Mouse (Mus musculus) kidney, embryonic 14.5 days (tissue): ENCODE measurements at regions not wholly inside any gene's neighbourhood (a gene's known extent, or its start where the extent isn't known, plus 50 kb on each side); places are given as distances from the start of the nearest gene placed in this dataset.

Experiments
- ATAC-seq: fragments of 200-750 bp; cut with Nextera tagmentation; 2 replicates; pipeline ENCODE4 v1.8.0; 2017; ENCODE audit warnings: moderate number of reproducible peaks, mild to moderate bottlenecking, moderate TSS enrichment, moderate library complexity; ENCODE audit not compliant: low FRiP score, low TSS enrichment
- H3K27ac ChIP-seq: fragments of 300-500 bp; sonication (generic); 2 replicates; pipeline ENCODE4 v1.5.1; 2014; ENCODE audit warnings: low read depth, mild to moderate bottlenecking, low read length, moderate library complexity, mixed read lengths
- H3K27me3 ChIP-seq: fragments of 300-500 bp; sonication (generic); 2 replicates; pipeline ENCODE4 v1.6.1; 2014; ENCODE audit warnings: mild to moderate bottlenecking, low read length; ENCODE audit not compliant: control insufficient read depth, insufficient read depth
- H3K36me3 ChIP-seq: fragments of 300-500 bp; sonication (generic); 2 replicates; pipeline ENCODE4 v1.6.1; 2014; ENCODE audit warnings: low read length, mixed read lengths; ENCODE audit not compliant: control insufficient read depth, insufficient read depth
- H3K4me1 ChIP-seq: fragments of 300-500 bp; sonication (generic); 2 replicates; pipeline ENCODE4 v1.6.1; 2014; ENCODE audit warnings: low read length, mixed read lengths; ENCODE audit not compliant: control insufficient read depth, insufficient read depth
- H3K4me2 ChIP-seq: fragments of 300-500 bp; sonication (generic); replicated peaks from 2 replicates; pipeline ENCODE4 v1.6.1; 2014; ENCODE audit warnings: low read depth, mild to moderate bottlenecking, low read length
- H3K4me3 ChIP-seq: fragments of 300-500 bp; sonication (generic); 2 replicates; pipeline ENCODE4 v1.5.1; 2014; ENCODE audit warnings: mild to moderate bottlenecking, low read length
- H3K9ac ChIP-seq: fragments of 300-500 bp; sonication (generic); 2 replicates; pipeline ENCODE4 v1.6.1; 2014; ENCODE audit warnings: low read depth, mild to moderate bottlenecking, low read length, moderate library complexity
- H3K9me3 ChIP-seq: fragments of 300-500 bp; sonication (generic); 2 replicates; pipeline ENCODE4 v1.6.1; 2016; ENCODE audit warnings: low read length; ENCODE audit not compliant: control insufficient read depth
- WGBS: fragments of 180-500 bp; shearing (Covaris S2); extraction: QIAGEN DNeasy Blood & Tissue Kit; methylation state at CpG from one replicate; pipeline ENCODE4 v1.1.7; 2014; 5-methylcytosine and 5-hydroxymethylcytosine counted together

- no peak overlapping the region for H3K9ac ChIP-seq
- peak; percentile 76 for ATAC-seq
These were observed 99.6 kb downstream of the Inhbb start for GRCm38 (mm10) chr1:119322279-119322995.

DNA sequence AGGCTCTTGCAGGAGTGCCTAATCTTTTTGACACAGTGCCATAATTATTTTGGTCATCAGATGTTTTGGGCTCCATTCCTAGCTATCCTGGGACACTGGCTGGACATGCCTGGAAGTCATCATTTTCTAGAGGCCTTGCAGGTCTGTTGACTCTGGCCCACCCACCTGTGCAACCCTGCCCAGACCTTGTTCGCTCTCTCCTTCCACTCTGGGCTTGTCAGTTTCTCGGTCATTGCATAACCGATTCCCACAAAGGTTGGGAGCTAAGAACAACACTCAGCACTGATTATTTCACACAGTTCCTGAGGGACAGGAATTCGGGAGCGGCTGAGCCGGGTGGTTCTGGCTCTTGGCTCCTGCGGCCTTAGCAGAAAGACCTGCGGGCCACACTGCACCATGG is 100.2 kb downstream of the Inhbb start:
- 0 out of 2 replicates have a peak, but pooled peaks have one; percentile 6 for ATAC-seq
- Histone ChIP-seq H3K36me3 (no peaks in the 10 kb centered on the region), H3K9me3 (no peaks in the 10 kb centered on the region), H3K27me3 (no peaks in the 10 kb centered on the region), H3K27ac (no peak overlapping the region), H3K9ac (no peak overlapping the region), H3K4me2 (no peak overlapping the region), H3K4me3 (no peak overlapping the region), H3K4me1 (no peaks in the 10 kb centered on the region)
- whole genome bisulfite sequencing = 50% methylated on average over 8 of the region's 8 CpGs

More at GRCm38 (mm10) chr1:119322279-119322995, 99.6 kb downstream of the Inhbb start:
- H3K4me2 ChIP-seq = no peak overlapping the region
- no peaks in the 10 kb centered on the region for H3K27me3 ChIP-seq
- H3K27ac ChIP-seq = no peak overlapping the region
- 51% methylated on average over 10 of the region's 10 CpGs for WGBS
- H3K4me3 ChIP-seq = no peak overlapping the region
- no peaks in the 10 kb centered on the region for H3K9me3 ChIP-seq
- H3K36me3 ChIP-seq = no peaks in the 10 kb centered on the region
- no peaks in the 10 kb centered on the region for H3K4me1 ChIP-seq

DNA sequence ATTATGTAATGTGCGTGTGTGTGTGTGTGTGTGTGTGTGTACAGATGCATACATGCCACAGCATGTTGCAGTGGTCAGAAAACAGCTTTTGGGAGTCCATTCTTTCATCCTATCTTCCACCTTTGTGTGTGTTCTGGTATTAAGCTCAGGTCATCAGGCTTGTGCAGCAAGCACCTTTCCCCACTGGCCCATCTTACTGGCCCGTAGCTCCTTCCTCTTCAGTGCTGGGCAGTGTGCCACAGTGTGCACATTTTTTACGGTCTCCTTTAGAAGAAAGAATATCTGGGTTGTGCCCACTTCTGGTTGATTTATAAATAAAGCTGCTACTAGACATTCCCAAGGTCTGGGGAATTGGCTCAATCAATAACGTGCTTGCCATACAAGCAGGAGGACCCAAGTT is 105.0 kb downstream of the Inhbb start:
- H3K9me3 ChIP-seq = no peaks in the 10 kb centered on the region
- WGBS = 87% methylated on average over 4 of the region's 4 CpGs
- H3K4me3 ChIP-seq = no peak overlapping the region
- no peaks in the 10 kb centered on the region for H3K36me3 ChIP-seq
- no peaks in the 10 kb centered on the region for H3K4me1 ChIP-seq
- H3K9ac ChIP-seq = no peak overlapping the region
- no peaks in the 10 kb centered on the region for H3K27me3 ChIP-seq
- H3K27ac ChIP-seq = no peak overlapping the region
- no peak for ATAC-seq
- H3K4me2 ChIP-seq = no peak overlapping the region

DNA sequence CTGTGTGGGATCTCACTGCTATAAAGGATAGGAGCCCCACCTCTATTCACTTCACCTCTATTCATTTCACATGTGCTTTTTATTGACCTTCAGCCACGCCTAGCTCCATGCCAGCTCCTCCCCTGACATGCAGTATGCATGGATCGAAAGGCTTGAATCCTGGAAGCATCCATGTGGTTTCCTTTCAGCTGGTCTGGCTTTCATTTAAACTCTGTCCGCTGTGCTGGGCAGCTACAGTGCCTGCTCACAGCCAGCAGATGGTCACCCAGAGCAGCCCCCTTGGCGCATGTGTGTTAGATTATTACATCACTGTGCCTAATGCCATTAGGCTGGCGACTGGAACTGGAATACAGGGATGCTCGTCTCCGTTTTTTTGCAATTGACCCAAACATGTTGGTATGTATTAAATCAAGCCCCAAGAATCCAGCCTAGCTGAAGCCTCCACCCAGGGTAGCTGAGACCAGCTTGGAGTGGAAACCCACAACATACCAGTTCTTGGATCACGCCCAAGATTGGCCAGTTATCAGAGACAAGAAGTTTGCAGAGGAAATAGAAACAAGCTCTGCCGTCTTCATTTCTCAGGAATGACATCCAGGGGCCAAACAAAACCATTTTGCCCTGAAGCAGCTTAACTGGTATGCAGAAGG is 113.2 kb downstream of the Inhbb start:
- H3K4me2 ChIP-seq = no peak overlapping the region
- no peaks in the 10 kb centered on the region for H3K9me3 ChIP-seq
- no peaks in the 10 kb centered on the region for H3K27me3 ChIP-seq
- no peak overlapping the region for H3K4me3 ChIP-seq
- no peak overlapping the region for H3K9ac ChIP-seq
- H3K36me3 ChIP-seq = no peaks in the 10 kb centered on the region
- no peak overlapping the region for H3K27ac ChIP-seq
- no peak for ATAC-seq
- no peaks in the 10 kb centered on the region for H3K4me1 ChIP-seq
- WGBS = 78% methylated on average over 9 of the region's 9 CpGs

- Histone ChIP-seq H3K27ac (no peak overlapping the region), H3K4me1 (no peaks in the 10 kb centered on the region), H3K9me3 (no peaks in the 10 kb centered on the region), H3K4me2 (no peak overlapping the region), H3K36me3 (no peaks in the 10 kb centered on the region), H3K9ac (no peak overlapping the region), H3K27me3 (no peaks in the 10 kb centered on the region), H3K4me3 (no peak overlapping the region)
- 0 out of 2 replicates have a peak, but pooled peaks have one; percentile 25 for ATAC-seq
- WGBS = 13% methylated on average over 13 of the region's 13 CpGs
These were observed 116.6 kb downstream of the Inhbb start for GRCm38 (mm10) chr1:119305315-119305976.

- H3K4me1 ChIP-seq = no peaks in the 10 kb centered on the region
- WGBS = 37% methylated on average over 9 of the region's 9 CpGs
- no peaks in the 10 kb centered on the region for H3K9me3 ChIP-seq
- H3K36me3 ChIP-seq = no peaks in the 10 kb centered on the region
- H3K4me3 ChIP-seq = no peak overlapping the region
- H3K4me2 ChIP-seq = no peak overlapping the region
- H3K9ac ChIP-seq = no peak overlapping the region
- ATAC-seq = 0 out of 2 replicates have a peak, but pooled peaks have one; percentile 29
- H3K27ac ChIP-seq = no peak overlapping the region
- no peaks in the 10 kb centered on the region for H3K27me3 ChIP-seq
These were observed 117.5 kb downstream of the Inhbb start for GRCm38 (mm10) chr1:119304470-119304980.

DNA sequence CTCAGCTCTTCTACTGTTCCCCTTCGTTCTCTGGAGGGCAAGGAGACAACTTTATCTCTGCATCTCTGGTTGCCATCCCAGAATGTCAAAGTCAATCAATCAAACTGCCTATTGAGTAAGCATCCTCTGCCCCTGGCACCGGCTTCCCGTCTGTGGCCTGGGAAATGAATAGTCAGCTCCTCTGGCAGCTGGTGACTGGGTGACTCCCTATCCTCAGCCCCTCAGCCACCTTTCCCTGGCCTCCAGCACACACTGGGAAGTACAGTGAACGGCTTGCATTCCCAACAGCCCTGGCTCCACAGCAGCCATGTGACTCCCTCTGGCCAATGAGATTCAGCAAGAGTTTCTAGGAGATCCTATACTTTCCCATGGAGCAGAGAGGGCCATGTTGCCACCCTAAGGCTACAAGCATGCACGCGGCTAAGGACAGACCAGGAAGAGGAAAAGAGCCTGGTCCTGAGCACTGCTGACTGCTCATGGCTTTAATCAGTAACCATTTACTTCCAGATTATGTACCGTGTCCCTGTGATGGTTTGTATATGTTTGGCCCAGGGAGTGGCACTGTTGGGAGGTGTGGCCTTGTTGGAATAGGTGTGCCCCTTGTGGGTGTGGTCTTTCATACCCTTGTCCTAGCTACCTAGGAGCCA is 119.6 kb downstream of the Inhbb start:
- Histone ChIP-seq H3K9ac (no peak overlapping the region), H3K4me2 (no peak overlapping the region), H3K4me3 (no peak overlapping the region), H3K27me3 (no peaks in the 10 kb centered on the region), H3K27ac (no peak overlapping the region), H3K36me3 (no peaks in the 10 kb centered on the region), H3K9me3 (no peaks in the 10 kb centered on the region), H3K4me1 (no peaks in the 10 kb centered on the region)
- ATAC-seq = peak; percentile 64; the same call in 1 of the 2 replicates
- 55% methylated on average over 7 of the region's 7 CpGs for WGBS

DNA sequence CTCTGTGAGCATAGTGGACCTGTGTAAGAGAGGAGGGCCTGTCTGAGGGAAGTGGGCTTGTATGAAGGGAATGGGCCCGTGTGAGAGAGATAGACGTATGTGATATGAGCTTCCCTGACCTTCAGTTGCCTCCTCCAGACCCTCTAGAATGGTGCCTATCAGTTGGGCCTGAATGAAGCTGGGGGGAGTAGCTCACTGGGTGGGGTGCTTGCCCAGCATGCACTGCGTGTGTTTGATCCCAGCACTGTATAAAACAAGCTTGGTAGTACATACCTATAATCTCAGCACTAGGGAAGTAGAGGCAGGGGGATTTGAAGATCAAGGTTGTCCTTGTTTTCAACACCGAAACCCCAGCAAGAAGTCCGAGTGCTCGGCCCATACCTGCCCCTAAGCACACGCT is 120.1 kb downstream of the Inhbb start:
- no peak for ATAC-seq
- Histone ChIP-seq H3K36me3 (no peaks in the 10 kb centered on the region), H3K27me3 (no peaks in the 10 kb centered on the region), H3K9me3 (no peaks in the 10 kb centered on the region), H3K4me1 (no peaks in the 10 kb centered on the region), H3K9ac (no peak overlapping the region), H3K4me3 (no peak overlapping the region), H3K27ac (no peak overlapping the region), H3K4me2 (no peak overlapping the region)
- WGBS = 89% methylated on average over 7 of the region's 7 CpGs
